Mouse (Mus musculus) myocyte (in vitro differentiated cells): ENCODE results near the gene Itga1. TPM values are rescaled to one million over a fixed set of nuclear protein-coding genes. Genes with fewer than 3 reads are reported as not detected.

Source experiments
- H3K27me3 ChIP-seq: one replicate; pipeline ENCODE4 v1.6.1; 2011; ENCODE audit not compliant: control insufficient read depth, insufficient read depth, insufficient read length
- H3K36me3 ChIP-seq: one replicate; pipeline ENCODE4 v1.6.1; 2011; ENCODE audit not compliant: control insufficient read depth, insufficient read depth
- H3K4me2 ChIP-seq: one replicate; pipeline ENCODE4 v1.6.1; 2011; ENCODE audit warnings: low read depth, control low read depth
- H3K4me3 ChIP-seq: one replicate; pipeline ENCODE4 v1.5.1; 2011; ENCODE audit warnings: mild to moderate bottlenecking, control low read depth, moderate library complexity
- H3K79me2 ChIP-seq: one replicate; pipeline ENCODE4 v1.6.1; 2011; ENCODE audit not compliant: control insufficient read depth, insufficient read depth
- H3ac ChIP-seq: one replicate; pipeline ENCODE4 v1.6.1; 2011; ENCODE audit not compliant: control insufficient read depth, insufficient read length
- CEBPB ChIP-seq: IDR thresholded peaks from 2 replicates; pipeline ENCODE4 v1.6.1; 2011; ENCODE audit warnings: mild to moderate bottlenecking, moderate library complexity; ENCODE audit not compliant: poor library complexity, insufficient read depth, severe bottlenecking
- E2F4 ChIP-seq: IDR thresholded peaks from one replicate; pipeline ENCODE4 v1.6.1; 2011; ENCODE audit warnings: mild to moderate bottlenecking, control low read depth, moderate library complexity; ENCODE audit not compliant: insufficient read depth
- MAX ChIP-seq: IDR thresholded peaks from one replicate; pipeline ENCODE4 v1.6.1; 2011; ENCODE audit warnings: low read depth, mild to moderate bottlenecking, control low read depth
- MYOD1 ChIP-seq, 3 experiments: IDR thresholded peaks; one replicate each; pipeline ENCODE4 v1.6.1; 2011; ENCODE audit warnings: control low read depth in 2 of 3, low read depth in 2 of 3, mild to moderate bottlenecking in 2 of 3, moderate library complexity in 1 of 3; ENCODE audit not compliant: insufficient read length in 2 of 3, control insufficient read depth in 1 of 3
- MYOG ChIP-seq, 3 experiments: IDR thresholded peaks; one replicate each; pipeline ENCODE4 v1.6.1; 2011; ENCODE audit warnings: control low read depth in 2 of 3, low read depth in 2 of 3, mild to moderate bottlenecking in 2 of 3; ENCODE audit not compliant: insufficient read length in 2 of 3, control insufficient read depth in 1 of 3, insufficient read depth in 1 of 3
- POLR2A ChIP-seq: IDR thresholded peaks from one replicate; pipeline ENCODE4 v1.6.1; 2011; ENCODE audit warnings: low read depth, mild to moderate bottlenecking, control low read depth, moderate library complexity; ENCODE audit not compliant: insufficient read length
- POLR2AphosphoS2 ChIP-seq: IDR thresholded peaks from one replicate; pipeline ENCODE4 v1.6.1; 2011; ENCODE audit warnings: low read depth, control low read depth; ENCODE audit not compliant: insufficient read length
- REST ChIP-seq: IDR thresholded peaks from one replicate; pipeline ENCODE4 v1.6.1; 2011; ENCODE audit warnings: mild to moderate bottlenecking, control low read depth, moderate library complexity; ENCODE audit not compliant: insufficient read depth, insufficient read length
- SRF ChIP-seq: IDR thresholded peaks from one replicate; pipeline ENCODE4 v1.6.1; 2011; ENCODE audit warnings: low read depth; ENCODE audit not compliant: control insufficient read depth, insufficient read length
- TCF12 ChIP-seq: IDR thresholded peaks from one replicate; pipeline ENCODE4 v1.6.1; 2011; ENCODE audit warnings: mild to moderate bottlenecking, control low read depth; ENCODE audit not compliant: poor library complexity, insufficient read depth, severe bottlenecking
- TCF3 ChIP-seq: IDR thresholded peaks from one replicate; pipeline ENCODE4 v1.6.1; 2011; ENCODE audit warnings: low read depth, control low read depth; ENCODE audit not compliant: insufficient read length
- USF1 ChIP-seq: IDR thresholded peaks from one replicate; pipeline ENCODE4 v1.6.1; 2011; ENCODE audit warnings: low read depth, mild to moderate bottlenecking, control low read depth, moderate library complexity
- polyA plus RNA-seq: library from polyadenylated mRNA; unstranded; fragments of >200 nt; fragmentation: generic; extraction: Trizol; gene quantifications from one replicate; pipeline ENCODE4 v1.2.1, GENCODE M21; 2012; ENCODE audit warnings: missing spikeins

Gene Itga1
- polyA plus RNA-seq, 1 experiment = 0.11 TPM

DNA sequence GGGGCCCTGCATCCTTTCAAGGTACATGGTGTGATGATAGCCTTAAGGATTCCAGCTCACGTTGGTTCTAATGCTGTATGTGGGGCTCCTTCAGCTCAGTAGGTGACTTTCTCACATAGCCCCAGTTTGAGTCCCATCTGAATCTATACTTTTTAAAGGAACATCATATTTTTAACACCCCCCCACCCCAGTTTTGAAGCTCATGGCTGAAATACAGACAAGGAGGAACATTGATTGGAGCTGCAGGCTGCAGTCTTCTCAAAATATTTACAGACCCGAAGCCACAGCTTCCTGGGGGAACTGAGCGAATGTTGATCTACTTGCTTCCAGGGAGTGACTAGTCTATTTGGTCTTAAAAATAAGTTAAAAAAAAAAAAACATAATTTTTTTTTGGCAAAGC lies 98.9 kb downstream of the Itga1 start:
- Histone ChIP-seq H3K4me3 (no peak overlapping the region), H3K36me3 (no peaks in the 10 kb centered on the region)
- no peak for TF ChIP-seq E2F4
- TF ChIP-seq POLR2AphosphoS2 = no peak

DNA sequence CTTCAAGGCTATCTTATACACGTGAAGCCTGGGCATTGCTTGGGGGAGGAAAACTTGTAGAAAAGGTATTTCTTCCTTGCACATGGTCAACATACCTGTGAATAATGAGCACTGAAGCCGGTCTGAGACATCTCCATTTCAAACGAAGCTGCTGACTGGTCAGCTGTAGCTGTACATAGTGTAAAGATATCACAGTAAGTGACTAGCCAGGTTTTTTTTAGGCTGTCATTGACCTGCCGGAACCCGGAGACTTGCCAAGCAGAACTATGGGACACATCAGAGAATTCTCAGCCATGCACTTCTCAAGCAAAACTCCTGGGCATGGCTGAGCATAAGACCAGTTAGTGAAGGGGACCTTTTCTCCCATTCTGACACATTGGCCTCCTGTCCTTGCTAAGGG lies 99.6 kb downstream of the Itga1 start:
- Histone ChIP-seq H3K4me3 (no peak overlapping the region), H3K4me2 (no peak overlapping the region), H3K27me3 (no peaks in the 10 kb centered on the region), H3ac (no peak overlapping the region), H3K79me2 (no peaks in the 10 kb centered on the region), H3K36me3 (no peaks in the 10 kb centered on the region)
- TF ChIP-seq POLR2AphosphoS2 (no peak), REST (no peak), POLR2A (no peak), SRF (no peak), MYOG (IDR thresholded peaks at IDR 0.05; ENCODE audit: control insufficient read depth in 1 of 3, insufficient read depth in 1 of 3, insufficient read length in 2 of 3, low read depth in 2 of 3) (no peak), USF1 (no peak), MYOD1 (IDR thresholded peaks at IDR 0.05; ENCODE audit: control insufficient read depth in 1 of 3, insufficient read length in 2 of 3, low read depth in 2 of 3) (no peak)

More for the DNA sequence above, 98.9 kb downstream of the Itga1 start:
- no peaks in the 10 kb centered on the region for H3K27me3 ChIP-seq
- H3K79me2 ChIP-seq = no peaks in the 10 kb centered on the region
- no peak overlapping the region for H3K4me2 ChIP-seq
- no peak overlapping the region for H3ac ChIP-seq

DNA sequence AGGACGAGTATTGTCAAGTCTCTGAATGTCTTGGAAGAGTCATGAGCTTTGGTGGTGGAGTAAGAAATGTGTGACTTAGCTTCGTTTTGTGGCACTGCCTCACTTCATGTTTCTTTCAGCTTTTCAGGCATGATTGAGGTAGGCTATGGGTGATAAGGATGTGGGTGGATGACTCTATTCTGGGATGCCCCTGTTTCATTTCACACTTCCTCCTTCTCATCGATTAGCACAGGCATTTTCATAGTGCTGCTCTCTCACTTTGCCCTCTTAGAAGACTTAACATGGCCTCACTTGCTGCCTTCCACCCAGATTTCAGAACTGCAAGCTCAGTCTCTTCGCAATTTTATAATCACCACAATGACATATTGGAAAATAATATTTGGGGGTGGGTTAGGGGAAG lies 102.2 kb downstream of the Itga1 start:
- no peaks in the 10 kb centered on the region for H3K36me3 ChIP-seq

DNA sequence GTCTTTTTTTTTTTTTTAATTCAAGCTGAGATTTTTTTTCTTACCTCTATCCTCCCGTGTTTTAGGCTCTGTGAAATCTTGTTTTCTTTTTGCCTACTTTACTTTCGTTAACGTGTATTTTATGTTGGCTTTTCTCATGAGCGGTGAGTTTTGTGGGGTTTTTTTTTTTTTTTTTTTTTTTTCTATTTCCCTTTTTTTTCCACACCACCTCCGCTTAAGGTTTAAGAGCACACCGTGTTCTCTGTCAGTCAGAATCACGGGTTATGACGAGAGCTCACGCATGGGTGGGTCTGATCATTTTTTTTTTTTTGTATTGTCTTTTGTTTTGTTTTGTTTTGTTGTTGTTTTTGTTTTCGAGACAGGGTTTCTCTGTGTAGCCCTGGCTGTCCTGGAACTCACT lies 103.7 kb downstream of the Itga1 start:
- Histone ChIP-seq H3K4me2 (no peak overlapping the region), H3K27me3 (no peaks in the 10 kb centered on the region), H3ac (no peak overlapping the region), H3K36me3 (no peaks in the 10 kb centered on the region), H3K79me2 (no peaks in the 10 kb centered on the region), H3K4me3 (no peak overlapping the region)
- TF ChIP-seq SRF = no peak
- no peak for TF ChIP-seq REST
- no peak for TF ChIP-seq MAX
- TF ChIP-seq POLR2AphosphoS2 = no peak
- TF ChIP-seq USF1 = no peak
- TF ChIP-seq POLR2A = no peak
- TF ChIP-seq CEBPB = no peak
- TF ChIP-seq MYOD1 (IDR thresholded peaks at IDR 0.05; ENCODE audit: control insufficient read depth in 1 of 3, insufficient read length in 2 of 3, low read depth in 2 of 3) = no peak
- TF ChIP-seq MYOG (IDR thresholded peaks at IDR 0.05; ENCODE audit: control insufficient read depth in 1 of 3, insufficient read depth in 1 of 3, insufficient read length in 2 of 3, low read depth in 2 of 3) = no peak
- no peak for TF ChIP-seq E2F4
- TF ChIP-seq TCF12 = no peak
- TF ChIP-seq TCF3 = no peak

More for the DNA sequence above, 102.2 kb downstream of the Itga1 start:
- Histone ChIP-seq H3K27me3 (no peaks in the 10 kb centered on the region), H3ac (no peak overlapping the region), H3K4me2 (no peak overlapping the region), H3K4me3 (no peak overlapping the region), H3K79me2 (no peaks in the 10 kb centered on the region)
- no peak for TF ChIP-seq USF1
- no peak for TF ChIP-seq POLR2A
- no peak for TF ChIP-seq MYOD1 (IDR thresholded peaks at IDR 0.05; ENCODE audit: control insufficient read depth in 1 of 3, insufficient read length in 2 of 3, low read depth in 2 of 3)
- no peak for TF ChIP-seq MAX
- TF ChIP-seq POLR2AphosphoS2 = no peak
- TF ChIP-seq TCF3 = no peak
- TF ChIP-seq TCF12 = no peak
- TF ChIP-seq REST = no peak
- no peak for TF ChIP-seq MYOG (IDR thresholded peaks at IDR 0.05; ENCODE audit: control insufficient read depth in 1 of 3, insufficient read depth in 1 of 3, insufficient read length in 2 of 3, low read depth in 2 of 3)
- no peak for TF ChIP-seq SRF
- TF ChIP-seq CEBPB = no peak
- TF ChIP-seq E2F4 = no peak

DNA sequence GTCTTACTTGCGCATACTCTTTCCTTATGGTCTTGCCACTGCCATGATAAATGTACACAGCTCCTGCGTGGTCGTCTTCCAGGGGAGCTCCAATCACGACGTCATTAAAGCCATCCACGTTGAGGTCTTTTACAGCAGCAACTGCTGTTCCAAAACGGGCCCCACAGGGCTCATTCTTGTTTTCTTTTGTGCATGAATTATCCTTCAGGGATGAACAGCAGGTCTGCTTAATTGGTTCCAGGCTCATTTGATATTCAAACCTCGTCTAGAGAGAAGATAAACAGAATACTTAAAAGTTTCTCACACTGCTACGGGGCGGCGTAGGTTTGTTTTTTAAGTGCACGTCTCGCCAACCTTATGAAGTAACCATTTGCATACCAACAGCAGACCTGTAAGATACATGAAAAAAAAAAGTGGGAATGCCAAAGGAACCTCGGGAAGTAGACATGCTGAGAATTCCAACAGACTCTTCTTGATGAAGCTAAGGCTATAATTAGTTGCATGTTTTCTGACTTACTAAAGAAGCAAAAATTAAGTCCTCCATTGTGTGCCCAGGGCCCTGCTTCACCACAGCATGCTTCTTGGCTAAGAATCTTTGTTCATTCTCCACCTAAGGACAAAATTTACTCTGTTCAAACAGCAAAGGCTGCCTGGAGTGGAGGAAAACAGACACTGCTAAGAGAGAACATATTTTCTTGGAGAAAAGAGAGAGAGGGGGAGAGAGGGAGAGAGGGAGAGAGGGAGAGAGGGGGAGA lies 109.3 kb downstream of the Itga1 start:
- Histone ChIP-seq H3K79me2 (no peaks in the 10 kb centered on the region), H3K27me3 (no peaks in the 10 kb centered on the region), H3K4me2 (no peak overlapping the region), H3K4me3 (no peak overlapping the region), H3ac (no peak overlapping the region), H3K36me3 (no peaks in the 10 kb centered on the region)
- TF ChIP-seq MYOD1 (IDR thresholded peaks at IDR 0.05; ENCODE audit: control insufficient read depth in 1 of 3, insufficient read length in 2 of 3, low read depth in 2 of 3) = no peak
- TF ChIP-seq CEBPB = no peak
- TF ChIP-seq USF1 = no peak
